Mouse (Mus musculus) frontal cortex, adult (tissue): Measurements from ENCODE around the gene Fut2.

ENCODE experiments used
- ATAC-seq: cut with Nextera tagmentation; 2 replicates; pipeline ENCODE4 v1.9.2; 2017; ENCODE audit warnings: mild to moderate bottlenecking, moderate library complexity, mixed read lengths; ENCODE audit not compliant: low TSS enrichment

Fut2 gene

GRCm38 (mm10) chr7:45605704-45606289 is 60.4 kb downstream of the Fut2 start:
- no peak for ATAC-seq

GRCm38 (mm10) chr7:45598960-45599879 is 67.0 kb downstream of the Fut2 start:
- ATAC-seq: no peak
